Mouse (Mus musculus) gastrocnemius, adult 18-20 months (tissue): Measurements from ENCODE around the gene Prss34. TPM values are rescaled to one million over a fixed set of nuclear protein-coding genes. Genes with fewer than 3 reads are reported as not detected.

ENCODE experiments used
- DNase-seq: peaks from one replicate; pipeline ENCODE4 v3.0.0; 2021; ENCODE audit warnings: low spot score
- long read RNA-seq, 2 experiments: library from polyadenylated mRNA; stranded (forward); transcript quantifications; one replicate each; pipeline ENCODE4 v2.0.0; 2021
- total RNA-seq, 2 experiments: library from RNA; stranded (reverse); gene quantifications; 2 replicates each; pipeline ENCODE4 v1.2.3; 2021

The Prss34 gene
- under 1 TPM; 0.55 to 0.66 TPM for total RNA-seq
- long read RNA-seq, experiment 1, partial matches to known transcripts, result 0 of 1 reads
- long read RNA-seq, experiment 1, other reads (novel, unspliced or antisense), result 0 of 1 reads
- long read RNA-seq, experiment 2, partial matches to known transcripts, result 0 of 1 reads
- long read RNA-seq, experiment 2, other reads (novel, unspliced or antisense), result 0 of 1 reads

- DNase-seq, result no peak
Measured at GRCm38 (mm10) chr17:25298094-25298493, at the start of gene Prss34. TSS of gene Prss34 (plus strand) at chr17:25298394.

- DNase-seq, result no peak
Measured at GRCm38 (mm10) chr17:25250181-25250835, 47.9 kb upstream of the Prss34 start.

GRCm38 (mm10) chr17:25252643-25253042 lies 45.6 kb upstream of the Prss34 start:
- DNase-seq, result no peak

- no peak for DNase-seq
Measured at GRCm38 (mm10) chr17:25253760-25254159, 44.4 kb upstream of the Prss34 start.

- DNase-seq, result no peak
Measured at GRCm38 (mm10) chr17:25255110-25255509, 43.1 kb upstream of the Prss34 start.

GRCm38 (mm10) chr17:25256140-25256754 lies 41.9 kb upstream of the Prss34 start, which contains the start of gene Baiap3:
TSS of gene Baiap3 (minus strand) at chr17:25256364.
- no peak for DNase-seq

- no peak for DNase-seq
Measured at GRCm38 (mm10) chr17:25257804-25258261, 40.4 kb upstream of the Prss34 start.

- peak; percentile 71 for DNase-seq
Measured at GRCm38 (mm10) chr17:25264453-25264852, 33.7 kb upstream of the Prss34 start.

DNA sequence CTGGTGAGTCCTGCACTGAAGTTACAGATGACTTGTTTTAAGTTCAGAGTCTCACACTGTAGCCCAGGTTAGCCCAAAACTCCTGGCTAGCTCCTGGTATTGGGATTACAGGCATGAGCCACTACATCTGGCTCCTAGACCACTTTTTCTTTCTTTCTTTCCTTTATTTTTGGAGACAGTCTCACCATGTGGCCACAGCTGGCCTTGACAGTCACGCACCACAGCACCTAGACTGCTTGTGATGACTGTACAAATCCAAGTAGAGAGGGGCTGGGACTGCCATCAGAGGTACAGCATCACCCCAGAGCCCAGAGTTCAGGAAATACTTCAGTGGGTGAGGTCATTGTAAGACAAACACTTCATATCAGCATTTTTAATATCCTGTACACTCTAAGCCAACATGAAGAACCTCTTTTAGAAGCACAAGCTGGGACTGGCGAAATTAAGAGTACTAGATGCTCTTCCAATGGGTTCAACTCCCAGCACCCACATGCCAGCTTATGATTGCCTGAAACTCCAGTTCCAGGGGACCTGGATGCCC lies 27.3 kb upstream of the Prss34 start:
- no peak for DNase-seq

- no peak for DNase-seq
Measured at GRCm38 (mm10) chr17:25272326-25272725, 25.9 kb upstream of the Prss34 start.

DNA sequence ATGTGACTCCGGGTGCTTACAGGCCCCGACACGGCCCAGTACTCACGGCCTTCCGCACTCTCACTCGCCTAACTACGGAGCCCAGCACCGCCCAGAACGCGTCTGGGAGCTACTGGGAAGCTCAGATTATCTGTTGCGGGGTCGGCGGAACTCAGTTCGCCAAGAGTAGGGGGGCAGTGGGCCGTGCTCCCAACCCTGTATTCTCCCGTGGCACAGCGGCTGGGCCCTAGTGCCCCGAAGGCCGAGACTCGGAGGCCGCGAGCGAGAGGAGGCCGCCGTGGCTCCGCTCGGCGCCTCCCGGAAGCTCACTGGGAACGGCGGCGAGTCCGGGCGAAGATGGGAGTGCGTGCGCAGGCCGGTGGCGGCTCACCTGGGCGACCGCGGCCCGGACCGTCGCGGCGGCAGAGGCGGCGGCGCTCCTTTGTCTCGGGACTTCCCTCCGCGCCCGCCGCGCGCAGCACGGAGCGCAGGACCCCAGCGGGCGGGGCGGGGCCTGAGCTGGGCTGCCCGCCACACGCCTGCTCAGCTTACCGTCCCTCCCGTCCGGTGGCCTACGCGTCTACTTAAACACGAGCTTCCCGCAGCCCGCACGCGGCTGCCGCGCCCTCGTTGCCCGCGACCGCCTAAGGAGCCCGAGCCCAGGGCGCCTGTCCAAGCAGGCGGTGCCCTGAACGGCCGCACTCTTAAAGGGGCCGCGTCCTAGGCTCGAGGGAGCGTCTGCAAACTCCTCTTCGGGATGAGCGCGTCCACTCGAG lies 25.1 kb upstream of the Prss34 start:
- peak; percentile 90 for DNase-seq

DNA sequence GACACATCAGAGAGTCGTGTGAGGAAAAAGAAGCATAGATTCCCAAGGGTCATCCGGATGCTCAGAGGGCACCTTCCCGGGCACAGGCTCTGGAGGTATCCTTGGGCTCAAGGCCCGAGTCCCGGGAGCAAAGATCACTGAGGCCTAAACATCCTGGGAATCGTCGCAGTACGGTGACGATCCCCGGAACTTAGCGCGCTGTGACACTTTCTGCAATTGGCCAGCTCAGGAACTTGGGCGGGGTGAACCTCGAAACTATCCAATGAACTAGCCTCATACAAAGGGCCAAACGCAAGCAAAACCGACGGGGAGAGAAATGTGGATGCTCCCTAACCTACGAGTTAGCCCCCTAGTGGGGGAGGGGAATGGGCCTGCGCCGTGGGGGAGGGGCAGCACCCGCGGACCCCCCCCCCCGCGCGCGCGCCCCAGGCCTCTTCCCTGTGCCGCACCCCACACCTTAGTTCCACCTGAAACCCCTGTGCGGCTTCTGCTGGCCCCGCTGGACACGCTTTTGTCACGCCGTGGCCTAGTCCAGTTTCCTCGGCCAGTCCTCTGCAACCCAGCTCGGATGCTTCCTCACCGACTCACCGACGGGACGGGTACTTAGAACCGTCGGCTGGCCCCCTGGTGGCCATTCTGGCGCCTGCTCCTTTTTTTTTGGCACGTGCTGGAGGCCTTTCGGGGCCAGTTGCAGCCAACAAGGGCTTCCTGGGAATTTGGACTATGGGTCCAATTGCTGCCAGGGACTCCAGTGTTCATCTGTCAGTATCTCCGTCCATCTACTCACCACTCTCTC lies 24.3 kb upstream of the Prss34 start:
- peak; percentile 97 for DNase-seq

DNA sequence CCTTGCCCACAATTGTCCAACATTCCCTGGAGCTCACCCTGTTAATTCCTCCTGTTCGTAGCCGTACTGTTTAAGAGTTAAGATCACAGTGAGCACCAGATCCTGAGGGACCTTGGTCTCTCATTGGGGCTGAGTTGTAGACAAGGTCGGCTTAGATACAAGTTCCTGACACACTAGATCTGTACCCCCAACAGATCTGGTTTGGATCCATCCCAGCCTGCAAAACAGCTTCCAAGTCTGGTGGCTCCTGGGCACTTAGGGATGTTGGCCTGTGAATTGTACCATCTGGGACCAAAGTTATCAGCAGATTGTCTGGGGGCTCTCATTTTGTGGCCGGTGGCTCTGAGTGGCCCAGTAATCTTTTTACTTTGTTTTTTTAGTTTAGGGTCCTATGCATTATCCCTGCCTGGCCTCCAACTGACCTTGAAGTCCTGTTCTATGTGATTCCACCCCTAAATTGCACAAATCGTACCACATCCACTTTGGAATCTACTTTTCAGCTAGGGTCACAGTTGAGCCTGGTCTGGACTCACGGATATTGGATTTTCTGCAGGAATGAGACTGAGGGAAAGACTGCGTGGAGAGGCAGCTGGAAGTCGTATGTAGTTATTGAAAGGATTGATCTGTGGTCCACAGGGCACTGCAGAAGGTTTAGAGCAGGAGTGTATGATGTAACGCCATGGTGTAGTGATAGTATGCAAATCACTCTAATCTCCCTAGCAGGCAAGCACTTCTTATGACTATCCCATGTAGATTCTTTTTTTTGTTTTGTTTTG lies 23.4 kb upstream of the Prss34 start, which contains the start of gene Ube2i:
Gene Ube2i (minus strand): TSS at position 52 of the 776 bp plus-strand sequence.
- peak; percentile 10 for DNase-seq

DNA sequence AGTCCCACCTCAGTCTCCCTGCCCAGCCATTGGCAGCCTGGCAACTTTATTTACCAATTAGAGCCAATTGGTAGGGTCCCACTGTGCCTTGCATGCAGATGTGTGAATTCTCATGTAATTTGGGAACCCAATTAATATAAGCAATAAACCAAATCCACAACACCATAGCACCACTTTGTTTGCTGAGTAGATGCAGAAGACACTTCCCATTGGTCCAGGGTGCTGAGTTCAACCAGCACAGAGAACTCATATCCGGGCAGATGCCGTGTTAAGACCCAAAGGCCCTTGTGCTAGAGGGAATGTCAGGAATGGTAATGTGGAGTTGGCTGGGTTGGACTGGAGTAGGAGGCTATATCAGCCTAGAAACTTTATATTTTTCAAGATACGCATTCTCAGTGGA lies 22.4 kb upstream of the Prss34 start:
- DNase-seq, result no peak

GRCm38 (mm10) chr17:25282133-25282532 lies 16.1 kb upstream of the Prss34 start:
- DNase-seq, result peak; percentile 29

- peak; percentile 66 for DNase-seq
Measured at GRCm38 (mm10) chr17:25285033-25285432, 13.2 kb upstream of the Prss34 start.

DNA sequence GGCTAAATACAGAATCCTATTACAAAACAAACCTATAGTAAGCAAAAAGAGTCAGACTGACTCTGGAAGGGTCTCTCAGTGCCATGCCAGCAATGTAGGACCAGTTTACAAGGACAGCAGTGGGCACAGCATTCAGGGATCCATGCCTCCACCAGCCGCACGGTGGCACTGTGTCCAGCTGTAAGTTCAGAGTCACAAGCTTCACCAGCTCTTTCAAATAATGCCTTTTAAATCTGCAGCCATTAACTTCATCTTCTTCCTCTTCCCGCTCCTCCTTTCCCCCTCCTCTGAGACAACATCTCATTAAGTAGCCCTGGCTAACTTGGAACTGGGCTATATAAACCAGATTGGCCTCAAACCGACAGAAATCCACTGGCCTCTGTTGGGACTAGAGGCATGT lies 9.4 kb upstream of the Prss34 start:
- no peak for DNase-seq

DNA sequence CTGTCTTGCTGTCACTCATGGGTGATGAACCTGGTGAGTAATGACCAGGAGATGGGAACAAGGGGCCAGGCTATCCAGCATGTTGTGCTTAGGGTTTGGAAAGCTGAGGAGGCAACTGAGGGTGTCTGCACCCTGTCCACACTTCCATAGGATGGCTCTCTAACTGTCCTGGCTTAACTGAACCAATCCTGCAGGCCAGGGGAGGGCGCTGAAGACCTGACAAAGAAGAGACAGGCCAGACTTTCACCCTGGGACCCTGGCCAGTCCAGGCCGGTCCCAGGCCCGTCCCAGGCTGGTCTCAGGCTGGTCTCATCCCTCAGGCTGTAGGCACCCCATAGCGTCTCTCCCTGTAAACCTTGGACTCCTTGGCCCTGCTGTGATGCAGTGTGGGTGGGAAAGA lies 7.8 kb upstream of the Prss34 start:
- DNase-seq, result no peak

DNA sequence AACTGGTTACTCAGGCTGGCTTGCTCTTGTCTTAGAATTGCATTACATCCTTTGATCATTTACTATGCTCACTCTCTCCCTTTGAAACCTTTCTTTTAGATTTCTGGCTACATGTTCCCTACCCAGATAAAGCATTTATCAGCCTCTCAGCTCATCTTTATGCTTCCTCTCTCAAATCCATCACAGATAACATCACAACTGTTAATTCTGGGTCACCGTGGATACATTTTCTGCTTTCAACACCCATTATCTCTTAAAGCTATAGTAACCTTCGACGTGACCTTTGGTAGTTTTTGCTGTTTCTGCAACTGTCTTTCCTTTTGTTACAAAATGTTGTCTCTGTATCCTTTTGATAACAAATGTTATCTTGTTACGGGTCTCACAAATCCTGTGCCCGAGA lies 4.7 kb upstream of the Prss34 start:
- DNase-seq, result no peak

DNA sequence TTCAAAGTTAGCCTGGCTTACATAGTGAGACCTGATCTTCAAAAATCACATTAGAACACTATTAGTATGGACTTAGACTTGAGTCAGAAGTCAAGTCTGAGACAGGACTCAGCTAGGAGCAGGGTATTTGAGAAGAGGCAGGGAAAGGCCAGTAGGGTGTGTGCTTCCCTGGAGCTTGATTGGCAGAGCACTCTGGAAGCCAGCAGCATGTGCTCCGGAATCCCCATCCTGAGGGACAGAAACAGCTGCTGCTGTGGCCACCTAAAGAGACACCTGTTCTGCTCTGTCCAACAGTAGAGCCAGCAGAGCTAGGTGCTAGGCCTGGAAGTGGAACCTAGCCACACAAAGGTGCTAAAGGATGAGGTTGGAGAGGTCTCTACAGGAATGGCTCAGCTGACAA lies 4.1 kb upstream of the Prss34 start:
- DNase-seq, result peak; percentile 11
